In the genomic region with DNA sequence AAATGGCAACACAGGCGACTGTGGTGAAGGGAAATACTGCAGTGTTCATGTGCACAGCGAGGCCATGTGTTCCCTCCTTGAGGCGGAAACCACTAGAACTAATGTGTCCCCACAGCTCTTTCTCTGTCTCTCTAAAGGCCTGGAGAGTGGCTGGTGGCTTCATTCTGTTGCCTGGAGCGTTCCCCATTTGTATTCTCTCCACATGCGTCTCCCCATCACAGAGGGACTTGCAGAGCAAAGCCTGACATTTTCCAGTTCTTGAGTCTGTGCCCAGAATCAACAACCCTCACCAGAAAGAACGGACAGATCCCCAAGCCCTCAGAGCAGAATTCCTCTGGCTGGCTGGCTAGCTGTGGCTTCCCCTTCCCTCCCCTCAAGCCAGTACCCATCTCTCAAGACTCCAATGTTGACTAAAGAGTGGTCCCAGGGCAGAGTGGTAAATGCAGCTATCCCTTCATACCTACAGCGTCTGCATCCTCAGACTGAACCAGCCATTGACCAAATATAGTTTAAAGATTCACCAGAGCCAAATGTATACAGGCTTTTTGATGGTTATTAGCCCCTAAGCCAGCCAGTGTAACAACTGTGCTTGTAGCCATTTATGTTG, we compare ENCODE assay signal across 14 mouse cellular contexts.
DNase-seq lines count a peak whose midpoint lies in the region; ATAC-seq and TF ChIP-seq lines count a peak whose summit lies in the region.
"Had no signal": no experiment of that assay in that cellular context is flagged by ENCODE, and none has a peak within 500 bp of the region (broad histone marks: within the 10 kb centered on the region; RNA-seq: fewer than 3 reads in every experiment).

No protein-coding gene starts in this region.

- no peak for TF ChIP-seq CTCF in hindbrain, postnatal 0 days (IDR thresholded peaks at IDR 0.05; ENCODE audit: low read depth)

- H3K27me3 ChIP-seq in forebrain, embryonic 14.5 days (replicated peaks; ENCODE audit: control insufficient read depth, insufficient read depth, low read length) = no peaks in the 10 kb centered on the region
- no peaks in the 10 kb centered on the region for H3K27me3 ChIP-seq in forebrain, embryonic 11.5 days (ENCODE audit: control insufficient read depth, insufficient read depth, low read length)
- no peaks in the 10 kb centered on the region for H3K27me3 ChIP-seq in hindbrain, postnatal 0 days (ENCODE audit: insufficient read depth, low read length)
- H3K27me3 ChIP-seq: heart, embryonic 12.5 days; liver, embryonic 13.5 days had no signal

- peak; percentile 61 for DNase-seq in forebrain, embryonic 14.5 days (ENCODE audit: low spot score)
- DNase-seq in forebrain, embryonic 11.5 days (ENCODE audit: low spot score) = no peak
- DNase-seq in Muller cell, postnatal 12 days (ENCODE audit: inconsistent ontology term) = peak; percentile 26
- DNase-seq in hindbrain, postnatal 0 days (ENCODE audit: low spot score) = peak; percentile 89
- DNase-seq in left cerebral cortex, postnatal 4 days = peak; percentile 62
- no peak for DNase-seq in lung, postnatal 4 days
- DNase-seq in heart, postnatal 14 days = no peak
- DNase-seq in embryo, embryonic 10 days (ENCODE audit: low spot score) = no peak
- DNase-seq: adrenal gland, postnatal 14 days; liver, embryonic 13.5 days; thymus, postnatal 4 days had no signal

- no peak overlapping the region for H3K27ac ChIP-seq in forebrain, embryonic 14.5 days (ENCODE audit: low read depth, low read length)
- no peak overlapping the region for H3K27ac ChIP-seq in forebrain, embryonic 11.5 days (ENCODE audit: low read depth, low read length)
- H3K27ac ChIP-seq in hindbrain, postnatal 0 days = peak overlapping the region; percentile 72
- H3K27ac ChIP-seq: liver, embryonic 13.5 days had no signal

- no peak overlapping the region for H3K4me3 ChIP-seq in forebrain, embryonic 14.5 days (ENCODE audit: low read depth, low read length)
- H3K4me3 ChIP-seq in forebrain, embryonic 11.5 days (ENCODE audit: low read depth, low read length) = no peak overlapping the region
- no peak overlapping the region for H3K4me3 ChIP-seq in hindbrain, postnatal 0 days (ENCODE audit: low read length)
- H3K4me3 ChIP-seq: erythroblast, embryonic 14.5 days; heart, embryonic 12.5 days; liver, embryonic 13.5 days had no signal

- ATAC-seq in forebrain, embryonic 14.5 days = no peak
- ATAC-seq in forebrain, embryonic 11.5 days (replicated peaks; ENCODE audit: low FRiP score) = no peak
- peak; percentile 93 for ATAC-seq in hindbrain, postnatal 0 days
- ATAC-seq: intestine, postnatal 0 days had no signal

- H3K4me2 ChIP-seq in forebrain, embryonic 14.5 days (ENCODE audit: low read length) = no peak overlapping the region
- no peak overlapping the region for H3K4me2 ChIP-seq in forebrain, embryonic 11.5 days (ENCODE audit: low read depth, low read length, severe bottlenecking)
- H3K4me2 ChIP-seq in hindbrain, postnatal 0 days (ENCODE audit: low read depth, low read length) = no peak overlapping the region
- H3K4me2 ChIP-seq: heart, embryonic 12.5 days; liver, embryonic 13.5 days had no signal

- intact Hi-C loops in left cerebral cortex, postnatal 4 days (cut with DNase I) = no loop called here
- intact Hi-C loops in heart, postnatal 14 days (cut with DNase I) = no loop called here

- H3K36me3 ChIP-seq in forebrain, embryonic 14.5 days (ENCODE audit: control insufficient read depth, insufficient read depth, low read length) = no peaks in the 10 kb centered on the region
- no peaks in the 10 kb centered on the region for H3K36me3 ChIP-seq in forebrain, embryonic 11.5 days (ENCODE audit: control insufficient read depth, insufficient read depth, low read length)
- H3K36me3 ChIP-seq in hindbrain, postnatal 0 days (ENCODE audit: insufficient read depth, low read length) = no peaks in the 10 kb centered on the region
- H3K36me3 ChIP-seq: heart, embryonic 12.5 days; liver, embryonic 13.5 days had no signal

- H3K9me3 ChIP-seq in forebrain, embryonic 14.5 days (replicated peaks; ENCODE audit: control insufficient read depth, low read length) = no peaks in the 10 kb centered on the region
- no peaks in the 10 kb centered on the region for H3K9me3 ChIP-seq in forebrain, embryonic 11.5 days (ENCODE audit: control insufficient read depth, low read length)
- no peaks in the 10 kb centered on the region for H3K9me3 ChIP-seq in hindbrain, postnatal 0 days (ENCODE audit: low read length)
- H3K9me3 ChIP-seq: heart, embryonic 12.5 days; liver, embryonic 13.5 days had no signal

- peaks cover 3% of the 10 kb centered on the region; the same call in 1 of the 2 replicates for H3K4me1 ChIP-seq in forebrain, embryonic 14.5 days (ENCODE audit: control insufficient read depth, insufficient read depth, low read length)
- no peaks in the 10 kb centered on the region for H3K4me1 ChIP-seq in forebrain, embryonic 11.5 days (replicated peaks; ENCODE audit: control insufficient read depth, insufficient read depth, low read length)
- H3K4me1 ChIP-seq in hindbrain, postnatal 0 days (ENCODE audit: insufficient read depth, low read length) = no peaks in the 10 kb centered on the region; the same call in 1 of the 2 replicates
- H3K4me1 ChIP-seq: liver, embryonic 13.5 days had no signal

- WGBS in forebrain, embryonic 14.5 days = 79% methylated on average over 7 of the region's 7 CpGs
- 88% methylated on average over 7 of the region's 7 CpGs for WGBS in forebrain, embryonic 11.5 days
- WGBS in hindbrain, postnatal 0 days = 33% methylated on average over 7 of the region's 7 CpGs

- H3K9ac ChIP-seq in forebrain, embryonic 14.5 days (ENCODE audit: low read length) = no peak overlapping the region
- no peak overlapping the region for H3K9ac ChIP-seq in forebrain, embryonic 11.5 days (ENCODE audit: low read length)
- no peak overlapping the region for H3K9ac ChIP-seq in hindbrain, postnatal 0 days (replicated peaks; ENCODE audit: low read length)
- H3K9ac ChIP-seq: heart, embryonic 12.5 days; liver, embryonic 13.5 days had no signal

Comparison
In these comparisons a context has a peak if more than half of its experiments do, and no peak if none do; other contexts are left out.
1. DNase-seq: peak in forebrain, embryonic 14.5 days (single experiment), Muller cell, postnatal 12 days (single experiment), hindbrain, postnatal 0 days (single experiment) and left cerebral cortex, postnatal 4 days (single experiment); none in forebrain, embryonic 11.5 days (single experiment), lung, postnatal 4 days (0 of 2), heart, postnatal 14 days (0 of 2) and embryo, embryonic 10 days (single experiment).